Mouse (Mus musculus): ENCODE results near the gene Kcna10. TPM values are rescaled to one million over a fixed set of nuclear protein-coding genes. Genes with fewer than 3 reads are reported as not detected.

Kcna10 gene
- total RNA-seq (2021), result not detected

DNA sequence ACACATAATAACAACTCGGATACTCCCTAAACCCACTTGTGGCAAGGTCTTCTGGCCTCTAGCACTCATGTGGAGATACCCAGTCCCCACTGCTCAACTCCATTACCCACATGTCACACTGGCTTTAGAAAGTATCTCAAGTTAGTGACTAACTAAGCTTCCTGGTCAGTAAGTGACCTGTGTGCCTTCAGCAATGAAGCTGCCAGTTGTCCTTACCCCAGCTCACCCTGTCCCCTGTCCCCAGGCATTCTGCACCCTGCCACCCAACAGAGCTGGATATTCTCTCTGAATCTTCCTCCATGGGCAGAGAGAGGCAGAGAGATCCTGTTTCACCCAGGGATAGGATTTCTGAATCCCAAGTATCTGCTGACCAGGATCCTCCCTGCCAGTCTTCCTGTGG, at the start of gene Kcna10:
TSS of gene Kcna10 (plus strand) at position 301 of the 400 bp plus-strand sequence.
- DNase-seq, result no peak

DNA sequence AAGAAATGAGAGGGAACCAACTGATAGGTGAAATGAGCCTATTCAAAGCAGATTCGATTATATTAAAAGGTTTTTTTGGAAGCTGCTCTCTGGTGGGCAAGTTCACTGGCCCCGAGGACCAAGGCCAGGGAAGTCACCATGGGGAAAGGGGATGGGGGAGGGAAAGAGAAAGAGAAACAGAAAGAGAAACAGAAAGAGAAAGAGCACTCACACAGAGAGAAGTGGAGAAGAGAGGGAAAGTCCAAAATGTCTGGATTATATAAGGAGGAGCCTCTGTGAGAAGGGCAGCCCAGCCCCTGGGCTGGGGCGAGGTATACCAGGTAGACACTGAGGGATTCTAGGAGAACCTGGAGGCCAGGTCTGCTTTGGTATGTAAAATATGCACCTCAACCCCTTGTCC, 48.4 kb upstream of the Kcna10 start:
- DNase-seq, result no peak

DNA sequence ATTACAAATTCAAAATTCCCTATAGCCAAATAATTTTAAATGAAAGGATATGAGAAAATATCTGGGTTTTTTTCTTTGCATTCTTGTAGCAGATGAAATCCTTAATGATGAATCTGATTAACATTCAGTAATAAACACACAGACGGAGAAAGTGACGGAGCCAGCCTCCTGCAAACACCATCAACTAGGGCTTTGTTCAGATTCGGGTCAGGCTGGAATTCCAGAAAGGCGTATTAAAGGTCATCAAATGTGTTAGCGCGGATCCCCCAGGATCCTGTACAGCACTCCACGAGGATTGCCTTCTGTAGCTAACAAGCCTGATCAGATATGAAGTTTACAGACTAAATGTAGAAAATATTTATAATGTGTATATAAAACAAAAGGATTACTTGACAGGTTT, 35.7 kb upstream of the Kcna10 start:
- DNase-seq, result no peak

DNA sequence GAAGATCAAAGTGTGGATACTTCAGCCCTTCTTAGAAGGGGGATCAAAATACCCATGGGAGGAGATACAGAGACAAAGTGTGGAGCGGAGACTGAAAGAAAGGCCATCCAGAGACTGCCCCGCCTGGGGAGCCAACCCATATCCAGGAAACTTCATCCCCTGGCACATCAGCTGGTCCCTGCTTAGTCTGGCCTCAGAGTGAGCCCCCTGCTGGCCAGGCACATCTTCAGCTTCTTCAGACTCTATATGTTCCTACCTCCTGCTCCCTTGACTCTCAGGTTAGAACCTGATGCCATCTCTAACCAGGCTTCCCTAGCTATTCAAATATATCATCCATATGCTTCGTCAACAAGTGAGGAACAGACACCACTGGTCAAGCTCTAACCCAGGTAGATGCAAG, 33.9 kb upstream of the Kcna10 start:
- DNase-seq, result no peak

DNA sequence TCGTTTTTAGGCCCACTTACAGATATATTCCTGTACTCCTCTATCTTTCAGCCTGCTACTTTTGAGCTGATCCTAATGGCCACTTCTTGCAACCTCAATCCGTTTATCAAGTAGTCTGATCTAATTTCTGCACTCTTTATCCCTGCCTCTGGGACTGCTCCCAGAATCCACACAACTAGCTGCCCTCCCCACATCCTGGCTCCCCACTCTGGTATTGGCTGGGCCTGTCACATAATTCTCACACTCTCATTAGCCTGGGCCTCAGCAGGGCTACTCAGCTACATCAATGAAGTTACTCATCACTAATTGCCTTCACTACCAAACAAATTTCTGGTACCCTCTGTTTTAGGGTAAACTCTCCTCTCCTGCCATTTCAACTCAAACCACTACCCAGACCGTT, 32.4 kb upstream of the Kcna10 start:
- peak in 1 of 2 experiments; percentile 15 for DNase-seq

DNA sequence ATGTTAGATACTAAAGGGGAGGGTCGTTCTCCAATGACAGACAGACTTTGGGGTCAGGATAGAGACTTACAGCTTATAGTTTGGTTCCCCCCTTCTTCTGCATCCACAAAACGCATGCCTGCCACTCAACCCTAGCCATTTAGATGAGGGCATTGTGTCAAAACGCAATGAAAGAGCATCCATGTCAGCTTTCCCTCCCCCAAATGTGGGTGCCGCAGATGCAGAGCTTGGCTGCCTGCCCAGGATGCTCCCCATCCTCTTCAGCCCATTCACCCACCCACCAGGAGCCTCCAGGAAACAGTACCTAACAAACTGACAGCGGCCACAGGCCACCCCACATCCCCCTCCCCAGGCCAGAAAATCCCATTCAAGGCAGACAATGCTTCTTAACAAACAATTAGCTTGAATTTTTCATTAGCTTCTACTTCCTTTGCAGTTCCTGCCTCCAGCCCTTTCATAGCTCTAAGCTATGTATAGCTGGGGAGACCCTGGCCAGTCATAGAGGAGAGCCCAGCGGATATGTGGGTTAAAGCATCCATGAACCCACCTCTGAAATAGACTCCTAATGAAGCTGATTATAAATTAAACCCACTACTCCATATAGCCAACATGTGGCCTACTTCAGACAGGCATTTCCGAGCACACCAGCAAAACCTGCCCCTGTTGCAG, 31.9 kb upstream of the Kcna10 start:
- peak; percentile 35 to 48 for DNase-seq

GRCm38 (mm10) chr3:107153772-107154655, 28.8 kb upstream of the Kcna10 start:
- DNase-seq, result no peak

DNA sequence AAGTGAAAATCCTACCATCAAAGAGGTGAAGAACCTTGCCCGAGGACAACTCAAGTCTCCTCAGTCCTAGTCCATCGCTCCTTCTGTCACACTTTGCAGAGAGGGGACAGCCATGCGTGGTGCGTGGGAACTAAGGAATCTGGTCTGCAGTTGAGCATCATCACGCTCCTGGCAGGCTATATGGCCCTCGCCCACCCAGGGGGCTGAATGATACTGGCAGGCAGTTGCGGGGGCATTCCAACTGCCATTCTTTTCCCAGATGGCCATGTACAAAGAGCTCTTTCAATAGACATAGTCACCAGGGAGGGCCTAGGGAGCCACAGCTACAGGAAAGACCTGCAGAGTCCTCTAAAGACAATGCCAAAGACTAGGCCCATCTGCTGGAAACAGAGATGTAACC, 24.0 kb upstream of the Kcna10 start:
- DNase-seq, result peak in 1 of 2 experiments; percentile 33

DNA sequence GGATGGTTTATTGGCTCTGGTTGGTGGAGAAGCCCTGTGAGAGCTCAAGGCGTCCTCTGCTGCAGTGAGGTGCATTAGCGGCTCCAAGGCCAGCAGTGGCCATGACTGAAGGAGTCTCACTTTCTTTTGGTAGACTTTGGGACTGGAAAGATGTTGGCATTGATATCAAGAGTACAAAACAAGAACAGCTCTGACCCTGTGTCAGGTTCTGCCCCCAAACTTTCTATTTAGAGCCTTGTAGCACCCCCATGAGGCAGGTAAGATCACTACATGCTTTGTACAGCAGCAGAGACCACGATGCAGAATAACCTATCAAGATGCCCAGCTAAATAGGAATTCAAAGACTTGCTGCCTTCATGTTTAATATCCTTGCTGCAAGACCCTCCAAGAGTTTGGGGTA, 23.4 kb upstream of the Kcna10 start:
- DNase-seq, result no peak

GRCm38 (mm10) chr3:107159859-107160324, 23.0 kb upstream of the Kcna10 start:
- DNase-seq, result peak; percentile 34 to 35

GRCm38 (mm10) chr3:107162741-107163140, 20.1 kb upstream of the Kcna10 start:
- DNase-seq, result no peak

DNA sequence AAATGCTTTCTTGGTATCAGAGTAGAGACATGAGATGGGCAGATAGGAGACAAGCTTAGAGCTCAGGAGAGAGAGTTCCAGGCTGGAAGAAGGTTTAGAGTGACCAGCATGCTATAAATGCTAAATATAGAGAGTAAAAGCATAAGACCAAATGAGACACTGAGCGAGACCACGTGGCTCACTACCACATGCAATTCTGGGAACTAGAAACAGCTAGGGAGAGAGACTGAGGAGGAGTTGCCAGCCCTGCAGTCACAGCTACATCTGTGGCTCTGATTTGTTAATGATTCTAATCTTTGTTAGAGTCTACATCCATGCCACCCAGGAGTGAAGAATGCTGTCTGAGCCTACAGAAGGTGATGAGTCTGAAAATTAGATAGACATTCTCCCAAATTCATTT, 13.3 kb upstream of the Kcna10 start:
- DNase-seq, result no peak

- DNase-seq, result no peak
Measured at GRCm38 (mm10) chr3:107171964-107172363, 10.9 kb upstream of the Kcna10 start.

- no peak for DNase-seq
Measured at GRCm38 (mm10) chr3:107172556-107172955, 10.3 kb upstream of the Kcna10 start.

DNA sequence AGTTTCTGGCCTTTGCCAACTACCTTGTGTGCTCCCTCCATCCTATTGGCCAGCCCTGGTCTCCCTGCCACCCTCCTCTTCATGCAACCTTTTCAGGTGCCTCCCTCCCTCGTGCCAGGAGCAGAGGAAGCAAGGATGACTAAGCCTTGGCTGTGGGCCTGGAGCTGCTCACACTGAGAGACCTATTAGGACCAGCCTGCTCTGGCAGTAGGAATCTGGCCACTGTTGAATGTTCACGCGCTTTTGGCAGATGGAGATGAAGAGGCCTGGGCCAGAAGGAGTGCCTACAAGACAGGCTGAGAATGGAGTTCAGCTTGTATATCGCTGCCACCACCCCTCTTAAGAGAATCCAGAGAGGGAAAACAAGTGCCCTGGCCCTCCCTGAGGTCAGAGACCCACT, 7.4 kb upstream of the Kcna10 start:
- DNase-seq, result peak in 1 of 2 experiments; percentile 37

DNA sequence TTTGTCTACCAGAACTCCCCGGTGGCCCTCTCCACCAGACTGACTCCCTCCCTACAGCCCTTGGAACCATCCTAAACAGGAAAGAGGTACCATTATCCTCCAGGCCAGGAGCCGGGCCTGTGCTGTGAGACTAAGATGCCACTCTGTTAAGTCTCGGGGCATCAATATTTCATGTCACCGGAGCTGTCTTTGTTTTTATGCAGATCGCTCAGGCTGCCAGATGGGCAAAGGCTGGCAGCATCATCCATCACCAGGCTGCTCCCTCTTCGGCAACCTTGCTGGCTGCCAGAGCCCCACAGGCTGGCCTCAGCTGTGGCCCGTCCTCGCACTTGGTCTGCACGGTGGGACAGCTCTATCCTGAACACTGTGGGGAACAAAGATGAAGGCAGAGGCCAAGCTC, 6.4 kb upstream of the Kcna10 start:
- no peak for DNase-seq

DNA sequence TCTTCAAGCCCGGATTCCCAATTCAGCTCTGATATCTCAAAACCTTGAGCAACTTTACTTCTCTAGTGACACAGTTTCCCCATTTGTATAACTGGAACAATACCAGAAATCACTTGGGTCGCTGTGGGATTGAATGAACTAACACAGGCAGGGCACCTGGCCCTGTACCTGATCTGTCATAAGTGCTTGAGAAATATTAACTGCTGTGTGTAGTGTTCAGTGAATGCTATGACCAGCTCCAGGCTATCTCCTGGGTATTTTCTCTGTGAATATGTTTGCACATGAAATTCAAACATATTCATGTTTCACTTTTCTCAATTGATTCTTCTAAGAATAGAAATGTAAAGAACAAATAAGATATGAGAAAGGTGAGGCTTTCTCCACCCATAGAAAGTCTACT, 2.0 kb upstream of the Kcna10 start:
- no peak for DNase-seq

GRCm38 (mm10) chr3:107183178-107183577, 322 bp downstream of the Kcna10 start:
- no peak for DNase-seq

DNA sequence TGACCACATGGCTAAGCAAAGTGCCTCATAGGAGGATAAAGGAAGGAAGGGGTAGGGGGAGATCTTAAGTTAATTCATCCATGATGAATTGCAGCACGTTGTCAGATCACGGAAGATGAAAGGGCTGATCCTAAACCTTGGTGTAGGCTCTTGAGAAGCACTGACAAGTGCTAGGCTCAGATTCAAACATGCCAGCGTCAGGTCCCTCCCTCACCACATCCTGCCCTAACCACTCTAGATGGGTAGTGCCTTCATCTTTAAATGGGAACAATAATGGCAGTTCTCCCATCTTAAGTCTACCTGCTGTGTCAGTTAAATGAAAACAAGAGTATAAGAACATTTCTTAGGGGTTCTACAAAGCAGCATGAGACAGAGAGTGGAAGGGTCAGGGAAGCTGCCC, 2.7 kb downstream of the Kcna10 start:
- DNase-seq, result no peak

- no peak for DNase-seq
Measured at GRCm38 (mm10) chr3:107187022-107187421, 4.2 kb downstream of the Kcna10 start.

GRCm38 (mm10) chr3:107188226-107188899, 5.5 kb downstream of the Kcna10 start:
- peak; percentile 55 to 59 for DNase-seq

- no peak for DNase-seq
Measured at GRCm38 (mm10) chr3:107201310-107202180, 18.7 kb downstream of the Kcna10 start.
